Mouse (Mus musculus): ENCODE results near the gene Sel1l3.

The Sel1l3 gene

DNA sequence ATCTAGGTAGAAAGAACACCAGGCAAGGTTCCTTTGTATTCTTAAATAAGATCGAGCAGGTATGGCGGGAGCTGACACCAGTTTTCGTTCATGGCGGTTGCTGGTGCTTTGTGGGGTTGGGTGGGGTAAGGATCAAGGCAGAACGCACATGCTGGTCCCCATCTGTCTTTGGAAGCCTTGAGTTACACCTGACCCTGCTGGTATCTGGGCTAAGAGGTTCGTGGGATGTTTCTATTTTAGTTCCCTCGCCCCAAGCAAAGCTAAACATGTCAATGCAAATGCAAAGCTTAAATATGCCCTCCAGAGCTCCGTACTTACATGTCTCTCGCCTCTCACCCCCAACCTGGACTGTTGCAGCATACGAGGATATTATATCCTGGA, 41.5 kb downstream of the Sel1l3 start:
- no peak for DNase-seq

DNA sequence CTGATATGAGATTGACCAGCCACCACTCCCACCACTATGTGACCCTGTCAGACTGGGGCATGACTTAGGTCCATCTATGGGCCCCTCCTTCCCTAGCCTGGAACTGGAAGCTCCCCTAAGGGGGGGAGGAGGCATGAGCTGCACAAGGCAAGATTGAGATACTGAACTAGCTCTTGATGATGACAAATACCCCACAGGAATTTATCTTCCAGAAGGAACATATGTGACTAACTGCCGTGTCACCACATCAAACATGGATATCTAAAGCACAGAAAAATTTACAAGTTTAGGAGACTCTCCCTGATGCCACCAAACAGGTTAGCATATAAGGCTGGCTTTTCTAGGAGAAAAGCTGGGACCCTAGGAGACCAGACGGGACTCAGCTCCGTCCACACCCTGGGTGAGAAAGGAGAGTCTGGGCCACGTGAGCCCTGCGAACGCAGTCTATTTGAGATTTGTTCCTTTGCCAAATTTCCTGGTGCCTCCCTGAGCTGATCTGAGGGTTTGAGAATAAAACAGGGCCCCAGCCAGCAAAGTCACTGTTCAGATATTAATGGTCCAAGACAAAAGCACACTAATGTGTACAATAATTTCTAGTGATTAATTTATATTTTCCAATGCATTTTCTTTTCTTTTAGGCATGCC, 42.0 kb downstream of the Sel1l3 start:
- DNase-seq, result no peak

DNA sequence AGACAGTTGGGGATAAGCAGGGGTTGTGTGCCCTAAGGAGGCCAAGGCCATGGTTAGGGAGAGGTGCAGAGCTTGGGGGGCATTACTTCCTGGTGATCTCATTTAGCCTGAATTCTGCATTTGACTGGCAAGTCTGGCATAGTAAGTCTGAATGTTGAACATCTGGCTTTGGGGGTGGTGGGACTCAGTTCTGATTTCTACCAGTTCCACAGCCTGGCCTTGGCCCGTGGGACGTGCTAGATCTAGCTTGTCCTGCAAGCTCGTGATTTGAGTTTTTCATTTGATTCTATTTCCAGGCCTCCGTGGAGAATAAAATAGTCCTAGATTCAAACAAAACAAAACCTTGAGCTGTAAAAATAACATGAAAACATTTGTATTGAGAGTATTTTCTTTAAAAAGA, 46.2 kb downstream of the Sel1l3 start:
- no peak for DNase-seq

DNA sequence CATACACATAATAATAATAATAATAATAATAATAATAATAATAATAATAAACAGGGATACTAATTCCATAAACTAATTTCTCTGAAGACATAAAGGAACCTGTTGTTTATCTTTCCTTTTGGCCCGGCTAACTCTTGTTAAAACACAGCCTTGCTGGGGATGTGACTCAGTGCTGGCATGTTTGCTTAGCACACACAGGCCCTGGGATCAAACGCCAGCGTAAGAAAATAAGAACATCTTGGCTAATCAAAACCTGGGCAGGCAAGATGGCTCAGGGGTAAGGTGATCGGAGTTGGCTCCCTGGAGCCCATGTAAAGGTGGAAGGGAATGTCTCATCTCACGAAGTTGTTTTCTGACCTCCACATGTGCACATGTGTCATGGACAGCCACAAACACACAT, 48.1 kb downstream of the Sel1l3 start:
- no peak for DNase-seq

DNA sequence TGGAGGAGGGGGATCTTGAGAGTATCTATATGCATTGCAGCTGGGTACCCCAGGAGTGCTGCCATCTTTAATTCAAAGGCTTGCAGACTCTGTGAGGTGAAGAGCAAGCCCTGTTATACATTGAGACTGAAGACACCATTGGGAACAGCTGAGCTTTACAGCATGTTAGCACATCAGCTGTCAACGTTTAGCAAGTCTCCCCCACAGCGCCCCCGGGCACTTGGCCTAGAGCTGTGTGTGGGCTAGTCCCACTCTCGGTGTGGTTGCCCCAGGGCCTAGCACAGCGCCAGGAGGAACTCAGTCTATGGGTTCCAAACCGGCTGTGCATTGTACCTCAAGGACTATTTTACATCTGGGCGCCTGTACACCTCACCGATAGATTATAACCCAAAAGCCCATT, 51.3 kb downstream of the Sel1l3 start:
- no peak for DNase-seq

DNA sequence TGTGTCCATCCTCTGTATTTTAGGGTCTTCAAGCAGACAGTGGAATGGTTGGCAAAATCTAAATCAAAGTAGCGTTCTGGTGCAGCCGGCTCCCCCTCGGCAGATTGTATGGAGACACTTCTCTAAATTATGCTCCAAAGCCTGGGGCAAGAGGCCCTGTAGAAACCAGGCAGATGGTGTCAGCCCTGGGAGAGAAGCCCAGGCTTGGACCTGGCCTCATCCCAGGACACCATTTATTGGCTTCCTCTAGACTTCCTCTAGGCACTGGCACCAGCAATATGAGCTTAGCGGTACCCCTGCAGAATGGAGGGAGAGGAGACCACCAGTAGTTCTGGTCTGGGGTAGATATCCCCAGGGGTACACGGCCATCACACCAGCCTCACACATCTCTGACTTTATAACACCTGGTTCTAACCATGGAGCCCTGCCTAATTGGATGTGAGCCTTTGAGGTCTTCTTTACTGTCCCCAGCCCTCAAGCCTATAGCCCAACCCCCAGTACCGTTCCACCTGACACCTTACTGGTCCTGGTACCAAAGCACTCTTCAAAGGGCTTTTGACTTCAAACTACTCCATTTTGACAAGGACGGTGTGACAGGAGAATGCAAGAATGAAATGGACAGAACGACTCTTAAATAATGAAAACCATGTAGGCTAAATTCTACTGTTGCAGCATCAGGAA, 52.1 kb downstream of the Sel1l3 start:
- DNase-seq, result no peak

DNA sequence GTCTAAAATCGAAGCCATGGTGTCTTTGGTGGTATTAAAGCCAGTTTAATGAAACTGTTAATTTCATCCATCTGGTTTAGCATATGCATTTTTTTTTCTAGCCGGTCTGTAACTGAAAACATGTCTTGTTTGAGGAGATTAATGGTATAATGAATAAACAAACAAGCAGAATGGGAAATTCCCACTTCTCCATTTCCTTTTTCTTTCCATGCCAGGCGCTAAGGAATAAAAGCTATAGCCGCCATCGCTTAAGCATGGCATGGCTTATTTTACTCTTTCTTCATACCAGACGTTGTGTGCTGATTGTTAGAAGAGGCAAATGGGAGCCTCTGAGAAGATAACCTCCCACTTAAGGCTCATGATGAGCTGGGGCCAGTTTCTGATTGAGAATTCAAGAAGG, 53.5 kb downstream of the Sel1l3 start:
- no peak for DNase-seq

DNA sequence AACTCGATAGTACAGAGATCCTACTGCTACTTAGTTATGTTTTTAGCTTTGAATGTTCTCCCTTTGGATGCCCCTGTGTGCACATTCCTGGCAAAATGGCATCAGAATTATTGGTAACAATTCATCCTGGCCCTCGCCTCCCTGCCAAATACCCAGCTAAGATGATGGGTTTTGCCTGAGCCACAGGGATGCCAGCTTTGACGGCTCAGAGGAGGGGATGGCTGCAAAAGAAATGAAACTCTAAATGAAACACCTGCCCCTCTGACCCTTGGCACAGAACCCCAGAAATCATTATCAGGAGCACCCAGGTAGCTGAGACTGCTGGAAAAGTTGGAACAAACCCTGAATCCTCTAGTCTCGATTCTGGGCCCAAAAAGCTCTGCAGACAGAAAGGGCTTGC, 54.1 kb downstream of the Sel1l3 start:
- no peak for DNase-seq

DNA sequence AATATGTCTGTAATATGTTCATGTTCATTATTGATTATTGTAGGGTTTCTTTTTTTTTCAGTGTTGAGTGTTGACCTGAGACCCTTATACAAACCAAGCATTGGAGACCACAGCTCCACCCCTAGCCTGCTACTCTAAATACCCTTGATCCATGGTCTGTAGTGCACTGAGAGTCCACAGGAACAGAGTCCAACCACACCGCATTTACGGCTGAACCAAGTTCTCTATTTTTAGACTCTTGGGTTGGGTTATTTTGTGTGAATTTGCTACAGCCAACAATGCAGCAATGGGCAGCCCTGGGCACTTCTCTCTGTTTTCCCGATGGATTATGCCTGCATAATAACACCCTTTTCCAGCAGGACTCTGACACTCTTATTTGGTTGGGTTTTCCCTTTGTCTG, 54.6 kb downstream of the Sel1l3 start:
- no peak for DNase-seq

DNA sequence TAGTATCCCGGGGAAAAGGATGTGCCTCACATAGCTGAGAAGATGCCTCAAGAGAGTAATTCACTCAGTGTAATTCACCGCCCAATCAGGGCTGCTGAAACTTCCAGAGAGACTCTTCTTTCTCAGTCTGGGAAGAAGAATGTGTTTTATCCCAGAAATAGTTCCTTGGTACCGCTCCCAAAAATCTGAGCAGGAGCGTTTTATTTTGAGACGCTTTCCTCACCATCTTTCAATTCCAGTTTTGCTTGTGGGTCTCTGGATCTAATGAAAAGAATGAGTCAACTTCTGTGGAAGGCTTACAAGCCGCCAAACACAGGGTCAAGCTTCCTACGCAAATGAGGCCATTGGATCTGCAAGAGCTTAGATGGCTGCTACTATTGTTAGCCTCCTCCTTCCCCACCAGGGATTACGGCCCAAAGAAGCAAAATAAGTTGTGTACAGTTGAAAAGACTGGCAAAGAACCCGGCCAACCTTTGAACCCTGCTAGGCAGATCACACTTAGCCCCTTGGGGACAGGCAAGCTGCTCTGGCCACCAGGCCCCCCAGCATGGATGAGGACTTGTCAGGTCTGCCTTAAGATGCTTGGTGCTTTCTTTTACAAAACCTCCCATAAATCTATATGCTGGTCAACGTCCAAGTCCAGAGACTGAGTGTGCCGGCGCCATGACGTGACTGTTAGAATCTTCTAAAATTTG, 57.6 kb downstream of the Sel1l3 start:
- peak in 1 of 2 experiments; percentile 9 for DNase-seq

DNA sequence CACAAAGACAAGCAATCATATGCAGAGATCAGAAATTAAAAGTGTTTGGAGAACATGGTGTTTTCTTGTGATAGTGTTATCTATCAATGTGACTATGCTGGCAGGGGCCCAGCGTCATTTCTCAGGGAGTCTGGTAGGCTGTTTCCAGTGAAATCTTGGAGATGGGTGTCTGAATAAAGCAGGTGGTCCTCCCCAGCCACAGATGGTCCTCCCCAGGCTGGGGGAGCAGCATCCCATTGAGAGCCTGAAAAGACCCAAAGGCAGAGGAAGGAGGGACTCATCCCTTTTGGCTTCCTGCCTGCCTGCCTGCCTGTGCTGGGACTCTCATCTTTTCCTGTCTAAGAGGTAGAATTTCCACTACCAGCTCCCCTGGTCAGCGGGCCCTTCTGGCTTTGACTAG, 59.2 kb downstream of the Sel1l3 start:
- DNase-seq, result no peak

DNA sequence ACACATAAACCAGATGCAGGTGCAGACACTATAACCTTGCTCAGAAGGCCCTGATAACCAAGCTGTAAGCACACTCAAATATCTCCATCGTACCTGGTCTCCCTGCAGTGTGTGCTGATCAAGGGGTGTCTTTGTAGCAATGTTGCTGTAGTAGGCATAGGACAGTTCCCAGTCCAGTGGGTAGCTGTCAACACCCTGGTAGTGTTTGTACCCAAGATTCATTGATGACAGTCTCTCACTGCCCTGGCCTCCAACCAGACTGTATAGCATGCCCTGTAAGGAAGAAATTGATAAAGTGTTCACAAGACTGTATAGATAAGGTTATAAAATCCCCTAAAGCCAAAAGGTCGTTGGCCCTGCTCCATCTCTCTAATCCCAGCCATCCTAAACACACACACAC, 59.6 kb downstream of the Sel1l3 start:
- no peak for DNase-seq

DNA sequence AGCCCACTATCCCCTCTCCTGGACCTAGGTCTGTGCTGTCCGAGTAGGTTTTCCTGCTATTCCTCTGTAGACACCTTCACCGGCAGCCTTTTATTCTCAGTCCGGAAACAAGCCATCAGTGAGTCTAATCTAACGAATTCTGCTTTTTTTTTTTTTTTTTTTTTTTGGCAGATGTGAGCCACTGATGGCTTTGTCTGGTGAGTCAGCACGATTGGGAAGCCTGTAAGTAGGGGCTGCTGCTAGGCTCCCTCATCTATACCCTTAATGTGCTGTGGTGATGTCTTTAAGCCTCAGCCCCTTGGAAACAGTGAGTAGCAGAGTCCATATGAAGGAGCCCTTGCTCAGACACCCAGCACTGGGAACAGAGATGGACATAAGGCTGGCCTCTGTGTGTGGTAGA, 60.6 kb downstream of the Sel1l3 start:
- DNase-seq, result no peak

DNA sequence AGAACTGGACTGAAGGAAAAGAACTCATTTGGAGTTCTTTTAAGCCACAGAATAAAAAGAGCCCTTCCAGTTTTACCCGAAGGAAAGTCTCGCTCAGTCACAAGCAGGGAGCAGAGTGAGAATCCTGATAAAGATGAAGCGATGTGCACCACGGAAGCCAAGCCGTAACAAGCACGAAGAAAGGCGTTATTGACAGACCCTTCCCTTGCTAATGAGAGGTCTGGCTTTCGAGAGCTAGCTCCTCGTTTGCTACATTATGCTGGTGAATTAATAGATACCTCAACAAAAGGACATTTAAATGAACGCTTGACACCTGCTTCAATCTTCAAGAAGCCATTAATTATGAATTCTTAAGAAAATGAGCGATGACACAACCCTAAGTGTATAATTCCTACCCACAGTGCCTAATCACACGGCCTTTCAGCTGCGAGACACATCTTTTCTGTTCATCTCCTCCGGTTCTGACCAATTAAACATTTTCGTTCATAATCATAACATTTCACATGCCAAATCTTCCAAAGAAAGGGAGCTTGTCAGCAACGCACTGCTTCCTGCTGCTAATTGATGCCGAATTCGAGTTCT, 62.3 kb downstream of the Sel1l3 start:
- no peak for DNase-seq

DNA sequence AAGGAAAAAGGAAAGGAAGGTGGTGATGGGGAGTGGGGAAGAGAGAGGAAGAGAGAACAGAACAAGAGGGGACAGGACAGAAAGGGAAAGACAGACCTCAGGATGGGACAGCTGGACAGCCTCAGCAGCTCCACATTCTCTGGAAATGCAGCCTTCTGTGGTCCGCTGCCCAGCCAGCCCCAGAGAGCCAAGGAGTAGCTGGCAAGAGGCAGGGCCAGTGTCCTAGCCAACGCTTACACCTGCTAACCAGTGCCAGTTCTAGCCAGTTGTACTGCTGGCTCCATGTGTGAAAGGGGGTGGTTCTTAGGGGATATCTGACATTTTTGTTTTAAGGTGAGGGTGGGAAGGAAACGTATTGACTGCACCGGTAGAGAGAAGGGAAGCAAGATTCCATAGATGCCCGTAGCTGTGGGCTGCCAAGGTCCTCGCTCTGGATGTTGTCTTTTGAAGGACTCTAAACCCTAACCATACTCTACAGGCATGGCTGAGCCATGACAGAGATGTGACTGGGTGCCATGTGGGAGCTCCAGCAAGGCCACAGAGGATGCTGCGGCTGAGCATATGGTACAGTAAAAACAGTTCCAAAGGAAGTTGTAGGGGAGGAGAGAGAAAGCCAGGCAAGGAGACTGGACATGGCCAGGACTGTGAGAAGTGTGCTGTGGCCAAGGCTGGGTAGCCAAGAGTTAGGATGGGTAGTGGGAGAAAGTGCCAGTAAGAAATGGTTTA, 64.6 kb downstream of the Sel1l3 start:
- DNase-seq, result no peak

DNA sequence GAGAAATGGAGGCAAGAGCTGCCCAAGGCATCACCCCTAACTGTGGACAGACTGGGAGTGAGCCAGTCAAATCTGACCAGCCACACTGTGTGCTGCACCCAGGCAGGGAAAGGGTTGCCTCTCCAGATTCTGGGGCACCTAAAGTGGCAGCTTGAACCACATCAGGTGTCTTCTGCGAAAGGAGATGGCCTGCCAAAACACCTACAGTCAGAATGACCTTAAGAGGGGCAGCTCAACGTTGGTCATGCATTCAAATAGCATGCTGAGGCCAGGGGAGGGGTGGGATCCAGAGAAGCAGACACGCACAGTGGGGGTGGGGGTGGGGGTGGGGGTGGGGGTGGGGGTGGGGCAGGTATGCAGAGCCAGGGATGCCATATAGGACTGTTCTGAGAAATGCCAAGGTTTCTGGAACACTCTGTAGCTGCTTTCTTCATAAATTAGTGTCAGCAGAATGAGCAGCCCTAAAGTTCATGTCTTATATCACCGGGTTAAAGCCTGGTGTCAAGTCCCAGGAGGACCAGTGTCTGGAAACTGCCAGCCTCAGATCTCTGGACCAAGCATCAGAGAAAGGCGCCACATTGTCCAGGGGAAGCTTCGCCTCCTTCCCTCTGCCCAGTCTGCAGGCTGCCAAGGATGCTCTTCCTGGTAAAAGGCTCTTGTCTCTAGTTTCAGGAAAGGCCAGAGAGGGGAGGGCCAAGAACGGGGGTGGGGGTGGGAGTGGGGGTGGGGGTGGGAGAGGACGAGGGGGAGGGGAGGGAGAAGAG, 65.4 kb downstream of the Sel1l3 start:
- no peak for DNase-seq

DNA sequence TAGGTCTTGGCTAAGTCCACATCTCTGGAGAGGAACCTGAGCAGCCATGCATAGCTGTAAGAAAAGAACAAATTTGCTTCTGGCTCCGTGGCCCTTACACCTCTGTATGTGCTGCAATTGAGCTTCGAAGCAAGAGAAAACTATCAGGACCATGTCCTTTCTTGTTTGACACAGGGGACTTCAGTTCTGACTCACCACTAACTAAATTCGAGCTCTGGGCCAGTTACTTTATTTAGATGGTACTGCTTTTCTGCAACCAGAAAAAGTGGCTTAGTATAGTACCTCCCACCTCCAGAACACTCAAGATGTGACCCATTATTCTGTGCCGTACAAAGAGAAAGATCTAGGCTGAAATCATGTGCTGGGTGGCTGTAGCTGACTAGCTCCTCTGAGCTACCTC, 66.3 kb downstream of the Sel1l3 start:
- DNase-seq, result no peak

DNA sequence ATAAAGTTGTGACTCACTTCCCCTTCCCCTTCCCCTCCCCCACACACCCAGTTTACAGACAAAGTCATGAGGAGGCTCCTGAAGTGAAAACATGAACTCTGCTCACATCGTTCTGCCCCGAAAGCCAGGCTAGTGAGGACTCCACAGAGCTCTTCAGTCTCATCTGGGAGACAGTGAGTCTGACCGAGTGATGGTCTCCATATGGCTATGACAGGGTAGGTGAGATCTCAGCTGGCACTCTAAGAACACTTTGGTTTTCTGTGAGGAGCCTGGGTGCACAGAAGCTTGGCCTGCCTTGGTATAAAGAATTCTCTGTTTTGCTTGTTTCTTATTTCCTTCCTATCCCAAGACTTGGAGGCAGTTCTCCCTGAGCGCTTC, 67.1 kb downstream of the Sel1l3 start:
- DNase-seq, result no peak

DNA sequence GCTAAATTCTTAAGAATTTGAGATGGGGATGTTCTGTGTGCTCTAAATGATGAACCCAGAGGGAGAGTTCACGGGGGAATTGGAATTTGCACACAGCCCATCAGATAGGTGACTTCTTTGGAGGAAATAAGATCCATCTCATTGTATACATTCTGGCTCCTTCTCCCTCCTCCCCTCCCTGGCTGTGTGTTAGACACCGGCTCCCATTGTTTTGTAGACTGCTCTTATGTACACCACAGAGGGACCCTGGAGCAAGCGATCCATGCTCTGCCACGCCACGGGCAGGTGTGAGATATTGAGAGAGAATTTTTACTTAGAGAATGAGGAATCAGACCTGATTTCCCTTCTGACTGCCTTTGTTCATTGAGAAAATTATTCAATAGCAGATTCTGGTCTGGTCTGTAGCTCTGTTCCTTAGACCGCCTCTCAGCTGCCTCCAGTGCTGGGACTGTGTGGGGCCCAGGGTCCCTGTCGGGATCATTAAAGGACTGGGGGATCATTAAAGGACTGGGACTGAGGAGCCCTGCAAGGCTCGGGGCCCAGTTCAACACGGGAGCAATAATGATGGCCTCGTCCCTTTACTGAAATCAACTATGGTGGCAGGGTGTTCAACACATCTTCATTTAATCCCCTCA, 67.6 kb downstream of the Sel1l3 start:
- no peak for DNase-seq

DNA sequence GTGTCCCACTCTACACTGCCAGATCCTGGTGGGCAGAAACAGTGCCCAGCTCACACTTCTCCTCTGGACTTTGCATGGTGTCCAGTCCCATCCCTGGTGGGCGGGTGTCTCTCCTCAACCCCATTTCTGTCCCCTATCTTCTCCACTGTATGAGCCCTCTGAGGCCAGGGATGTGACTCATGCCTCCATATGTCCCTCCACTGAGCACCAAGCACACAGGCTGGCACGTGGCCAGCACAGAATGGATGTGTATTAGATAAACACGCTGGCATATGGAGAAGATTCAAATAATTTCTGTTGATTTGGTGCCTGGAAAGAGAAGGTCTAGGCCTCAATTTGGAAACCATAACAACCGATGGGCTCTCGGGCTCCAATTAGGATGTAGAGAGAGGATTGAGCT, 71.1 kb downstream of the Sel1l3 start:
- no peak for DNase-seq

DNA sequence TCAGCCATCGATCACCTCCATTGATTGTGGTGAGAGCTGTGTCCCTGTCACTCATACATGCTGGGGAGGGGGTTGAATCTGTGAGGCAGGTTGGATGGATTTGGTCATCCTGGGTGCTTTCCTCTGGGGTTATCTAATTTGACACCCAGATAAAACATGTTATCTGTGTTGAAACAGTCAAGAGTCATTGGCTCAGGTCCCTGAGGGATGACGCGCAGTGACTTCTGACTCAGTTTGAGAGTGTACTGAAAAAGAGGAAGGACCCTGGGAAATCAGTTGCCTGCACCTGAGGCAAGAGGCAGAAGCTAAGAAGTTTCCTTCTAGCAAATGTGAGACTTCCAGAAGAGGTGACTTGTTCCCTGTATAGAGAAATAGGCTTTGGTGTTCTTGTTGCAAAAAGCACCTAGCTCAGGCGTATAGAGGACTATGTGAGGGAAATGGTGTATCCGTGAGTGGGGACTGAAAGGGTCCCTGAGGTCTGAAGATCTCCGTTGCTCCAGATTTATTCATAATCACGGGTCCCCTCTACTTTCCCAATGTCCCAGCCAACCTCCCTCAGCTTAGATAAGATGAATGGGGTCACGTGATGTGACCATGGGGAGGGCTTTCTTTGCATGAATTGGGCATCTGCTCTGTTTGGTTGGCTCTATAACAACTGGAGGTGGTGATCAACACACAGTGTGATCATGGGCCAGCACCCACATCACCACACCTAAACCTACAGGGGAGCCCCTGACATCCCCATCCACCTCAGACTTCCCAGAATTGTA, 73.4 kb downstream of the Sel1l3 start:
- DNase-seq, result no peak
